Mouse (Mus musculus) intestine, embryonic 14.5 days (tissue): ENCODE data around the gene Tapt1. TPM values are rescaled to one million over a fixed set of nuclear protein-coding genes. Genes with fewer than 3 reads are reported as not detected.

Experiments used
- ATAC-seq: fragments of 200-750 bp; cut with Nextera tagmentation; replicated peaks from 2 replicates; pipeline ENCODE4 v1.8.0; 2017; ENCODE audit warnings: low read depth, moderate number of reproducible peaks, moderate TSS enrichment, moderate library complexity; ENCODE audit not compliant: low FRiP score, low TSS enrichment
- DNase-seq: peaks from one replicate; pipeline ENCODE4 v3.0.0-alpha.2; 2018; ENCODE audit warnings: low spot score
- H3K27ac ChIP-seq: fragments of 300-500 bp; sonication (generic); 2 replicates; pipeline ENCODE4 v1.5.1; 2014; ENCODE audit warnings: low read depth, mild to moderate bottlenecking, control low read depth
- H3K27me3 ChIP-seq: fragments of 300-500 bp; sonication (generic); replicated peaks from 2 replicates; pipeline ENCODE4 v1.6.1; 2014; ENCODE audit warnings: low read length, control low read depth; ENCODE audit not compliant: control insufficient read depth, insufficient read depth
- H3K36me3 ChIP-seq: fragments of 300-500 bp; sonication (generic); 2 replicates; pipeline ENCODE4 v1.6.1; 2014; ENCODE audit warnings: low read length, control low read depth; ENCODE audit not compliant: control insufficient read depth, insufficient read depth
- H3K4me1 ChIP-seq: fragments of 300-500 bp; sonication (generic); replicated peaks from 2 replicates; pipeline ENCODE4 v1.6.1; 2014; ENCODE audit warnings: low read length, control low read depth, mixed read lengths; ENCODE audit not compliant: control insufficient read depth, insufficient read depth
- H3K4me2 ChIP-seq: fragments of 300-500 bp; sonication (generic); 2 replicates; pipeline ENCODE4 v1.6.1; 2014; ENCODE audit warnings: low read length
- H3K4me3 ChIP-seq: fragments of 300-500 bp; sonication (generic); 2 replicates; pipeline ENCODE4 v1.5.1; 2014; ENCODE audit warnings: low read depth, low read length, control low read depth, mixed read lengths
- H3K9ac ChIP-seq: fragments of 300-500 bp; sonication (generic); 2 replicates; pipeline ENCODE4 v1.6.1; 2014; ENCODE audit warnings: mild to moderate bottlenecking, low read length
- H3K9me3 ChIP-seq: fragments of 300-500 bp; sonication (generic); 2 replicates; pipeline ENCODE4 v1.6.1; 2016; ENCODE audit warnings: low read length, control low read depth; ENCODE audit not compliant: control insufficient read depth
- WGBS: fragments of 180-500 bp; shearing (Covaris S2); extraction: QIAGEN DNeasy Blood & Tissue Kit; methylation state at CpG from one replicate; pipeline ENCODE4 v1.1.7; 2014; 5-methylcytosine and 5-hydroxymethylcytosine counted together
- polyA plus RNA-seq: library from polyadenylated mRNA; unstranded; fragments of >200 nt; fragmentation: Nextera tagmentation; extraction: Ambion mirVana; gene quantifications from 2 replicates; pipeline ENCODE4 v1.2.1, GENCODE M21; 2014

Gene Tapt1
- polyA plus RNA-seq, 1 experiment from 2014 or later = 28.1 TPM

DNA sequence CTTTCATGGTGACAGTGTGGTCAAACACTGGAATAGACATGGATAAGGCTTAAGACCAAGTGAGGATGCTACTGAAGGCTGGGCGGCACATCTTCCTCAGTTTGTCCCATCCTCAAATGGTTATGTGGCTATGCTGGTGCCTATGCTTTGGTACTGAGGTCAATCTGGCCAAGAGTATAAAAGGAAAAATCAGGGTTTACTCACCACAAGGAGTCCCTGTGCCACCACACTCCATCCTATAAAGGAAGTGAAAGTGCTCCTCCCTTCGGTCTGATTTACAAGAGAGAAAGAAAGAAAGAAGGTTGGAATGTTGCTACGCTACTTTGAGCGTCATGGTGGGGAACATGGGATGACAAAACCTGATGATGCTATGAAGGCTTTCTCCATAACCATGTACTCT is 27.3 kb downstream of the Tapt1 start:
- Histone ChIP-seq H3K27me3 (no peaks in the 10 kb centered on the region), H3K27ac (no peak overlapping the region), H3K4me3 (no peak overlapping the region), H3K4me2 (no peak overlapping the region), H3K4me1 (no peaks in the 10 kb centered on the region), H3K9me3 (no peaks in the 10 kb centered on the region), H3K36me3 (peaks cover 12% of the 10 kb centered on the region), H3K9ac (no peak overlapping the region)
- no peak for ATAC-seq
- 92% methylated on average over 4 of the region's 4 CpGs for WGBS
- peak; percentile 29 for DNase-seq

DNA sequence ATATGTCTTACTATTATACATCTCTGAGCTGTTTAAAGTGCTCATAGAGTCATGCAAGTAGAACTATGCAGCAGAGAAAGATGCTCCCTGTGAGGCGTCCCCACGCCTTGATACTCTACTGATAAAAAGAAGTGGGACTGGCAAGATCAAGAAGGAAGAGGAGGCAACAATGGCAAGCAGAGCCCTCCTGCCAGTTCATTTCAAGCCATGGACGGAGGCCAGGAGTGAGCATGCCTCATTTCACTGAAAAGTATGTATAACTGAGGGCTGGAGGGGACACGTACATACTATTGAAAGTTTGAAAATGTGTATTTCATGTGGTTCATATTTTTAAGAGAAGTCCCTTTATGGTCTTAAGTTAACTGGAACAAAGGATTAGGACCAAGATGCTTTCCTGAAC is 28.0 kb downstream of the Tapt1 start:
- no peak overlapping the region for H3K4me2 ChIP-seq
- H3K9ac ChIP-seq = no peak overlapping the region
- no peaks in the 10 kb centered on the region for H3K9me3 ChIP-seq
- H3K36me3 ChIP-seq = peaks cover 15% of the 10 kb centered on the region
- DNase-seq (peak; percentile 21), ATAC-seq (no peak)
- WGBS = 89% methylated on average over 4 of the region's 4 CpGs
- no peaks in the 10 kb centered on the region for H3K27me3 ChIP-seq
- no peak overlapping the region for H3K4me3 ChIP-seq
- H3K27ac ChIP-seq = no peak overlapping the region
- H3K4me1 ChIP-seq = no peaks in the 10 kb centered on the region

DNA sequence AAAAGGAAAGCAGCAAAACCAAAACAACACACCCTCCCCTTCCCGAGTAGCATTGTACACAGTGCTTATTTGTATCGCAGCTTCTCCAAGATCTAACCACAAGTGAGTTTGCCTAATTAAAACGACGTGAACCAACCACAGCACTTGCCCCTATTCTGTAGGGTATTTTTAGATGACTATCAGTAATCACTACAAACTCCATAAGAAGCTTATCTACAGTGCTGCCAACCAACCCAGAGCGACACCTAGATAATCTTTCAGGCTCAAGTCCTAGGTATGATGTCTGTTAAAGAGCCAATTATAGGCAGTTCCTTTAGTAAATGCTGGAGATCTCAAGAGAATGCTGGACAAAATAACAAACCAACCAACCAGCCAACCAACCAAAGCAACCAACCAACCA is 28.6 kb downstream of the Tapt1 start:
- H3K27ac ChIP-seq = no peak overlapping the region
- no peaks in the 10 kb centered on the region for H3K9me3 ChIP-seq
- no peaks in the 10 kb centered on the region for H3K4me1 ChIP-seq
- no peak for DNase-seq
- no peak overlapping the region for H3K4me3 ChIP-seq
- H3K9ac ChIP-seq = no peak overlapping the region
- ATAC-seq = no peak
- 83% methylated on average over 5 of the region's 5 CpGs for WGBS
- H3K36me3 ChIP-seq = peaks cover 20% of the 10 kb centered on the region
- H3K27me3 ChIP-seq = no peaks in the 10 kb centered on the region
- no peak overlapping the region for H3K4me2 ChIP-seq

DNA sequence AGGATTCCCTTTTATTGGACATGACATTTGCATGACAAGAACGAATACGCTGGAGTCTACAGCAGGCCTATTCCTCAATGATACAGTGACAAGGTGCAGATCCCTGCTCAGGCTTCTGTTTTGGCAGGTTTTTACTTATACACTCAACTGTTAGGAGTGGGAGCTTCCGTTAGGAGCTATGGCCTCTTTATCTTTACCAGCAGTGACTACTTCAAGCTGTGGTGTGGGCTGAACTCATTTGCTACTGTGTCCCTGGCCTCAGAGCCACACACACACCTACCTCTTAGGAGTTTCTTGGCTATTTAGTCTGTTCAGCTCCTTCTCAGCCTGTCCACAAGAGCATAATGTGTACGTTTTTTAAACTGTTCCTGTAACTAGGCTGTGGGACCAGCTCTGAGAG is 30.3 kb downstream of the Tapt1 start:
- no peak overlapping the region for H3K27ac ChIP-seq
- no peak overlapping the region for H3K4me3 ChIP-seq
- no peaks in the 10 kb centered on the region for H3K9me3 ChIP-seq
- H3K27me3 ChIP-seq = no peaks in the 10 kb centered on the region
- no peaks in the 10 kb centered on the region for H3K4me1 ChIP-seq
- no peak overlapping the region for H3K9ac ChIP-seq
- no peak overlapping the region for H3K4me2 ChIP-seq
- no peak for ATAC-seq
- WGBS = 64% methylated on average over 4 of the region's 4 CpGs
- peaks cover 27% of the 10 kb centered on the region for H3K36me3 ChIP-seq
- peak; percentile 37 for DNase-seq

DNA sequence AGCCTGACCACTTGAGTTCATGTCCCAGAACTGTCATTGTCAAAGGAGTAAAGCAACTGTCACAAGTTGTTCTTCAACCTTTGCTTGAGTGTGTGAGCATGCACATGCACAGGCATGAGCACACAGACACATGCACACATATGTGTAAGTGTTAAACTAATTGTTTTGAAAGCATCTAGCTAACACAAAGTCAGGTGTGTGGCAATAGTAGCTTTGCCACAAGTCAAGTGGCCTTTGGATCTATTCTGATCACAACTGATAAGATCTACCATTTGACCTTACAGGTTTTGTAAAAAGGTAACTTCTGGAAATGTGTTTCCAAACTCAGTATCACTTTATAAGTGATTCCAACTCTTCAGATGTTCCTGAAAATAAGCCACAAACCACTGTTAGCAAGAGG is 39.1 kb downstream of the Tapt1 start:
- no peak overlapping the region for H3K4me2 ChIP-seq
- no peaks in the 10 kb centered on the region for H3K9me3 ChIP-seq
- DNase-seq (peak; percentile 24), ATAC-seq (no peak)
- H3K9ac ChIP-seq = no peak overlapping the region
- no peaks in the 10 kb centered on the region for H3K27me3 ChIP-seq
- H3K4me3 ChIP-seq = no peak overlapping the region
- H3K4me1 ChIP-seq = no peaks in the 10 kb centered on the region
- peaks cover 70% of the 10 kb centered on the region for H3K36me3 ChIP-seq
- no peak overlapping the region for H3K27ac ChIP-seq

DNA sequence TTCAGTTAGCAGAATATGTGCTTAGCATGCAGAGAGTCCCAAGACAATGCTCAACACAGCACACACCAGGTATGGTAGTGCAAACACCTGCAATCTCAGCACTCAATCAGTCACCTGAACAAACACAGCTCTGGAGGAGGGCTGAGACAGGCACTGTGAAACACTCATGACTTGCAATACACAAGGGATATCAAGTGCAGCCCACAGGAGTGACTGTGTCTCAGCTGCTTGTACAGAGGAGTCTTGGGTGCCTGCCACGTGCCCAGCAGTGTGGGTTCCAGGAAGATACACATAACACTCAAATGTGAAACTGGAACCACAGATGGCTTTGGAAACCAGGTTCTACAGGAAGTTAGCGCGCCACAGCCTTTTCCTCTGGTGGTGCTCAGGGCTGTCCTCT is 44.8 kb downstream of the Tapt1 start:
- Histone ChIP-seq H3K9me3 (no peaks in the 10 kb centered on the region), H3K4me3 (no peak overlapping the region), H3K36me3 (peaks cover 62% of the 10 kb centered on the region), H3K27ac (no peak overlapping the region), H3K4me1 (no peaks in the 10 kb centered on the region), H3K4me2 (no peak overlapping the region), H3K27me3 (no peaks in the 10 kb centered on the region), H3K9ac (no peak overlapping the region)
- DNase-seq = peak; percentile 37
- ATAC-seq = no peak
- WGBS = 93% methylated on average over 3 of the region's 3 CpGs

DNA sequence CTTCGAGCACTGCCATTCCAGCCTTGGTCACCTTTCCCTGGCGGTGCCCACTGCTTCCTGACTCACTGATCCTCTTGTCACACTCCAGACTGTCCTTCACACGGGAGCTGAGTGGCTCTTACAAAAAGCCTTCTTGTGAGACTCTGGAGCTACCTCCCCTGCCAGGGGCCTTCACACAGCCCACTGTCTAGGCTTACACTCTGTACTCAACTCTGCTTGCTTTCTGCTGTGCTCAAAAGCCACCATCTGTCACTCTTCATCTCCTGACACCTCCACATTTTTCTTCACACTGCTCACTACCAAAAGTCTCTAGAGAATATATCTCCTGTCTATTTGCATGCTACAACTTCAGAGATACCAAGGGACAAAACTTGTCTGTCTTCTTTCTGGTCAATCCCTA is 46.0 kb downstream of the Tapt1 start:
- Histone ChIP-seq H3K9ac (no peak overlapping the region), H3K27ac (no peak overlapping the region), H3K4me1 (no peaks in the 10 kb centered on the region), H3K4me3 (no peak overlapping the region), H3K4me2 (no peak overlapping the region), H3K9me3 (no peaks in the 10 kb centered on the region), H3K36me3 (peaks cover 69% of the 10 kb centered on the region), H3K27me3 (no peaks in the 10 kb centered on the region)
- peak; percentile 35 for DNase-seq
- WGBS = 80% methylated on average over 3 of the region's 3 CpGs
- ATAC-seq = no peak

DNA sequence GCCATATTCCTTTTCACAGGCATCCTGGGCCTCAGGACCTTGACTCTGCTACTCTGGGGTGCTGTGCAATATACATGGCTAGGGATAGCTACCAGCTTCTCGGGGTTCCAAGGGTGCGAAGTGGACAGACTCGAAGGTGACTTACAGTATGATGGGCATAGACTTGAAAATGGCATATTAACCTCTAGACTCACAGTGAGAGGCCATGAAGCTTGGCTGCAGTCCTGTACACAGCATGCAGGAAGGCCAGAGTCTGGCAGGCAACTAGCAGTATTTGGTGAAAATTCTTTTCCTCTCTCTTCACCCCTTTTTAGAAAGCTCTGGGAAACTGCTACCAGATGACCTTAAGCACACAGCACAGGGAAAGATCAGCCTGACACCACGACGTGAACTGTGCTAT is 52.4 kb downstream of the Tapt1 start:
- no peak for DNase-seq
- no peak overlapping the region for H3K9ac ChIP-seq
- H3K27me3 ChIP-seq = no peaks in the 10 kb centered on the region
- no peak overlapping the region for H3K4me3 ChIP-seq
- no peak for ATAC-seq
- peaks cover 59% of the 10 kb centered on the region for H3K36me3 ChIP-seq
- no peak overlapping the region for H3K27ac ChIP-seq
- WGBS = 92% methylated on average over 5 of the region's 5 CpGs
- H3K4me2 ChIP-seq = no peak overlapping the region
- H3K4me1 ChIP-seq = no peaks in the 10 kb centered on the region
- no peaks in the 10 kb centered on the region for H3K9me3 ChIP-seq

DNA sequence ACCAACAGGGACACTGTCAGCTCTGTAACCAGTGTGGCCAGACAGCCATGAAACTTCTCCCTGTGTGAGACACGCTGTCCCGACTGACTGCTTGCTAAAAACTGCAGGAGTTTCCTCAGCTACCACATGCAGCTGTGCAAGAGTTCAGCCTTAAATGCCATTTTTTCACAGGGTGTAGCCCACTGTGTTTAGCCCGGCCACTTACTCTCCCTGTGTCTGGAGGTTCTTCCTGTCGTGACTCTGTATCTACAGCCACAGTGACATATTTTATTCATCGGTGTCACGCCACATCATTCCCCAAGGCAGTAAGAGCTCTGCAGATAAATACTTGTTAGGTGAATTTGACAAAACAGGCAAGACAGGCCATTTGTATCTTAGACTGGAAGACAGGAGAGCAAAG is 59.6 kb downstream of the Tapt1 start:
- Histone ChIP-seq H3K27ac (no peak overlapping the region), H3K9ac (no peak overlapping the region), H3K9me3 (no peaks in the 10 kb centered on the region), H3K36me3 (peaks cover 5% of the 10 kb centered on the region; the same call in 1 of the 2 replicates), H3K27me3 (no peaks in the 10 kb centered on the region), H3K4me1 (no peaks in the 10 kb centered on the region), H3K4me2 (no peak overlapping the region), H3K4me3 (no peak overlapping the region)
- DNase-seq (no peak), ATAC-seq (no peak)
- 73% methylated on average over 6 of the region's 6 CpGs for WGBS
